Mouse (Mus musculus): ENCODE results near the gene Adipor2. TPM values are rescaled to one million over a fixed set of nuclear protein-coding genes. Genes with fewer than 3 reads are reported as not detected.

Adipor2 gene
- polyA plus RNA-seq, 1 experiment from 2014 or later: 29.0 TPM

DNA sequence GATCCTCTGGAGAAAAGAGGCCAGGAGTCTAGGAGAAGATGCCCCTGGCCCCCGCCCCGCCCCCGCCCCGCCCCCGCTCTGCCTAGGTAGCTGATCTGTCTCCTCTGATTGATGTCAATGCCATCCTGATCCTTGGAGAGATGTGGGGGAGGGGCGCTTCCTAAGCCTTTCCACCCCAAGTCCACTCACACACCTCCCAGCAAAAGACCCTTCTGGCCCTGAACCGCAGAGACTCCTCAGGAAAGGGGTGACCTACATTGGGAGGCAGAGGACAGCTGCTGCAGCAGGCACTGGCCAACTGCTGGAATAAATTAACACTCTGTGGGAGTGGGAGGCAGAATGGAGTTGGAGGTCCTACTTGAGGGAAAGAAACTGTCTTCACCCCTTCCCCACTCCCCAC, 91.0 kb downstream of the Adipor2 start:
- Histone ChIP-seq H3K4me2 (no peak overlapping the region), H3K9ac (no peak overlapping the region), H3K27ac (ENCODE audit: low read depth) (no peak overlapping the region), H3K36me3 (ENCODE audit: insufficient read depth) (no peaks in the 10 kb centered on the region), H3K27me3 (ENCODE audit: insufficient read depth, low read length) (peaks cover 34% of the 10 kb centered on the region), H3K4me3 (ENCODE audit: low read depth, low read length) (no peak overlapping the region), H3K9me3 (ENCODE audit: low read depth, low read length) (no peaks in the 10 kb centered on the region), H3K4me1 (ENCODE audit: insufficient read depth) (no peaks in the 10 kb centered on the region)
- no peak for ATAC-seq (ENCODE audit: insufficient read depth)
- 24% methylated on average over 7 of the region's 7 CpGs for WGBS
- no peak for TF ChIP-seq CTCF (IDR thresholded peaks at IDR 0.05; ENCODE audit: low read depth)
- no peak for DNase-seq

DNA sequence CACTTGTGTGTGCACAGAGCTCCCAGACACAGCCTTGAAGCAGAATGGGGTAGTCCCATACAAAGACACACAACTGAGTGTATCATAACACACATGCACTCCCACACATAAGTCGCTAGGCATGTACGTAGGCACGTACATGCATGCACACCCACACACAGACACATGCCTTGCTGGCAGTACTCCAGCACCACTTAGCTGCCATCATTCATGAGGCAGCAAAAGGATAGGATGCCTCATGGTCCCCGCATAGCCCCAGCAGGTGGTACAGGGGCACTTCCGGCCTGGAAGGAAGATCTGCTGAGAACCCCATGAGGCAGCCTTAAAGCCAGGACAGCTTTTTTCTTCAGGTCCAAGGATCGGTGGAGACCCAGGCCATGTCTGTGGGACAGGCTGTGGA, 91.5 kb downstream of the Adipor2 start:
- ATAC-seq (ENCODE audit: insufficient read depth): no peak
- no peak for TF ChIP-seq CTCF (IDR thresholded peaks at IDR 0.05; ENCODE audit: low read depth)

DNA sequence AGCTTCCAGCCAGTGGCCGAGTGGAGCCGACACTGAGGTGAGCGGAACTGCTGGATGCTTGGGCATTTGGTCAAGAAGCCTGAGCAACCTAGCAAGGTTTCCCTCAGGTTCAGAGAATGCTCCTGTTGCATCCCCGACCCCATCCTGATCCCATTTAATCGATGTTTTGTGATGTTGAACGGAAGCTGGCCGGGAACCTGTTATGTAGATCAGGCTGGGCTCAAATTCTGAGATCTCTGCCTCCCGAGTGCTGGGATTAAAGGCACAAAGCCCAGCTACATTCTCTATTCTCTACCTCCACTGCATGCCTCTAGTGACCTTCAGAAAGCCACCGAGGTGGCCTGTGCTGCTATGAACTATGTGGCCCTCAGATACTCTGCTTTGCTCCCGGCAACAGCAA, 92.7 kb downstream of the Adipor2 start:
- no peak for DNase-seq
- no peak overlapping the region for H3K4me3 ChIP-seq (ENCODE audit: low read depth, low read length)
- H3K9ac ChIP-seq: no peak overlapping the region
- no peak overlapping the region for H3K4me2 ChIP-seq
- TF ChIP-seq CTCF (IDR thresholded peaks at IDR 0.05; ENCODE audit: low read depth): no peak
- 62% methylated on average over 10 of the region's 10 CpGs for WGBS
- H3K9me3 ChIP-seq (ENCODE audit: low read depth, low read length): no peaks in the 10 kb centered on the region
- H3K27me3 ChIP-seq (ENCODE audit: insufficient read depth, low read length): peaks cover 17% of the 10 kb centered on the region
- no peaks in the 10 kb centered on the region for H3K36me3 ChIP-seq (ENCODE audit: insufficient read depth)
- no peak for ATAC-seq (ENCODE audit: insufficient read depth)
- H3K27ac ChIP-seq (ENCODE audit: low read depth): no peak overlapping the region
- no peaks in the 10 kb centered on the region for H3K4me1 ChIP-seq (ENCODE audit: insufficient read depth)

More for the DNA sequence above, 91.5 kb downstream of the Adipor2 start:
- 70% methylated on average over 6 of the region's 6 CpGs for WGBS
- H3K27me3 ChIP-seq (ENCODE audit: insufficient read depth, low read length): peaks cover 29% of the 10 kb centered on the region
- H3K27ac ChIP-seq (ENCODE audit: low read depth): no peak overlapping the region
- no peaks in the 10 kb centered on the region for H3K36me3 ChIP-seq (ENCODE audit: insufficient read depth)
- no peak overlapping the region for H3K4me2 ChIP-seq
- no peaks in the 10 kb centered on the region for H3K4me1 ChIP-seq (ENCODE audit: insufficient read depth)
- no peak overlapping the region for H3K9ac ChIP-seq
- H3K9me3 ChIP-seq (ENCODE audit: low read depth, low read length): no peaks in the 10 kb centered on the region
- DNase-seq: no peak
- no peak overlapping the region for H3K4me3 ChIP-seq (ENCODE audit: low read depth, low read length)

DNA sequence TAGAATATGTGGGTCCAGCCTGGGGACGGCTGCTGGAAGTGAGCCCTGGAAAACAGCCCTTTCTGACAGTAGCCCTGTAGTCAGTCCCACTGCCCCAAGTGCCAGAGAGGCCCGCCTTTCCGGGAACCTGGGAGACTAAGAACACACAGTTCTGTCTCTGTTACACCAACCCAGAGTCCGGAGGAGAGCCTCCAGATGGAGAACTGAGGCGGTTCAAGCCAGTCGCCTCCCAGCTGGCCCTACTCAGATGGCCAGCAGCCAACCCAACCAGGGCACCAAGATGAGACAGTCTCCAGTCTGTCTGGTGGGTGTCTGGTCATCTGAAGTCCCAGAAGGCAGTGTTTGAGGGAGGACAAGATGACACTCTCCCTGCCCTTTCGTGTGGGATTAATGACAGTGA, 95.8 kb downstream of the Adipor2 start:
- H3K4me2 ChIP-seq: no peak overlapping the region
- H3K27me3 ChIP-seq (ENCODE audit: insufficient read depth, low read length): no peaks in the 10 kb centered on the region
- ATAC-seq (ENCODE audit: insufficient read depth) (no peak), DNase-seq (no peak)
- no peak overlapping the region for H3K27ac ChIP-seq (ENCODE audit: low read depth)
- H3K36me3 ChIP-seq (ENCODE audit: insufficient read depth): no peaks in the 10 kb centered on the region
- H3K4me3 ChIP-seq (ENCODE audit: low read depth, low read length): no peak overlapping the region
- no peak for TF ChIP-seq CTCF (IDR thresholded peaks at IDR 0.05; ENCODE audit: low read depth)
- H3K9ac ChIP-seq: no peak overlapping the region
- 67% methylated on average over 7 of the region's 7 CpGs for WGBS
- H3K4me1 ChIP-seq (ENCODE audit: insufficient read depth): no peaks in the 10 kb centered on the region
- H3K9me3 ChIP-seq (ENCODE audit: low read depth, low read length): no peaks in the 10 kb centered on the region

DNA sequence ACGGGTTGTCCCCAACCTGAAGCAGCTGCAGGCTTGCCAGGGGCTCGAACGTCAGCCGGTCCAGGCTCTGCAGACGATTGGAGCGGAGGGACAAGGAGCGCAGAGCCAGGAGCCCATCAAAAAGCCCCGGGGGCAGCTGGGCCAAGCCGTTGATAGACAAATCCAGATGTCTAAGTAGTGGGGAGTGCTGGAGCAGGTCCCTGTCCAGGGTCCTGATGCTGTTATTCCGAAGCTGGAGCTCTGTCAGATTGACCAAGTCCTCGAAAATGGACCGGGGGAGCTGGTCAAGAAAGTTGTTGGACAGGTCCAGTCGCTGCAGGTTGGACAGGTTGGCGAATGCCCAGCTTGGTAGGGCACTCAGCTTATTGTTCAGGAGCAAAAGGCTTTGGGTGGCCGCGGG, 97.0 kb downstream of the Adipor2 start:
- ATAC-seq (ENCODE audit: insufficient read depth): no peak
- peak; percentile 87 for DNase-seq
- no peak for TF ChIP-seq CTCF (IDR thresholded peaks at IDR 0.05; ENCODE audit: low read depth)
- Histone ChIP-seq H3K36me3 (ENCODE audit: insufficient read depth) (no peaks in the 10 kb centered on the region), H3K4me2 (no peak overlapping the region), H3K9me3 (ENCODE audit: low read depth, low read length) (no peaks in the 10 kb centered on the region), H3K4me3 (ENCODE audit: low read depth, low read length) (no peak overlapping the region), H3K4me1 (ENCODE audit: insufficient read depth) (no peaks in the 10 kb centered on the region), H3K27ac (ENCODE audit: low read depth) (no peak overlapping the region), H3K27me3 (ENCODE audit: insufficient read depth, low read length) (no peaks in the 10 kb centered on the region), H3K9ac (no peak overlapping the region)
- 24% methylated on average over 16 of the region's 16 CpGs for WGBS

DNA sequence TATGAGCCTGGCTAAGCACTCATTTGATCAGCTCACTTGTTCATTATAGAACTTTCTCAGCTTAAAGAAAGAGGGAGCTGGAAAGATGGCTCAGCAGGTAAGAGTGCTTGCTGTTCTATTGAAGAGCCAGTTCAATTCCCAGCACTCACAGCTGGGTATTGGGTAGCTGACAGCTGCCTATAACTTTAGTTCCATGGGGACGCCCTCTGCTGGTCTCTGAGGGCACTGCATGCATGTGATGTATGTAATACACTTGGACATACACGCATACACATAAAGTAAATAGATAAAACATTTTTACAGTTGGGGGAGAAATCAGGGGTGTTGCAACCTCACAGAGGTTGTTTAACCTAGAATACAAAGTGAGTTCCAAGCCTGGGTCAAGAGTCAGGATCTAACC, 98.1 kb downstream of the Adipor2 start:
- H3K27ac ChIP-seq (ENCODE audit: low read depth): no peak overlapping the region
- WGBS: 70% methylated on average over 2 of the region's 2 CpGs
- no peaks in the 10 kb centered on the region for H3K27me3 ChIP-seq (ENCODE audit: insufficient read depth, low read length)
- H3K4me3 ChIP-seq (ENCODE audit: low read depth, low read length): no peak overlapping the region
- no peaks in the 10 kb centered on the region for H3K36me3 ChIP-seq (ENCODE audit: insufficient read depth)
- no peak overlapping the region for H3K4me2 ChIP-seq
- H3K9me3 ChIP-seq (ENCODE audit: low read depth, low read length): no peaks in the 10 kb centered on the region
- H3K9ac ChIP-seq: no peak overlapping the region
- no peak; the same call in 1 of the 2 replicates for TF ChIP-seq CTCF (IDR thresholded peaks at IDR 0.05; ENCODE audit: low read depth)
- ATAC-seq (ENCODE audit: insufficient read depth) (no peak), DNase-seq (no peak)
- H3K4me1 ChIP-seq (ENCODE audit: insufficient read depth): no peaks in the 10 kb centered on the region

DNA sequence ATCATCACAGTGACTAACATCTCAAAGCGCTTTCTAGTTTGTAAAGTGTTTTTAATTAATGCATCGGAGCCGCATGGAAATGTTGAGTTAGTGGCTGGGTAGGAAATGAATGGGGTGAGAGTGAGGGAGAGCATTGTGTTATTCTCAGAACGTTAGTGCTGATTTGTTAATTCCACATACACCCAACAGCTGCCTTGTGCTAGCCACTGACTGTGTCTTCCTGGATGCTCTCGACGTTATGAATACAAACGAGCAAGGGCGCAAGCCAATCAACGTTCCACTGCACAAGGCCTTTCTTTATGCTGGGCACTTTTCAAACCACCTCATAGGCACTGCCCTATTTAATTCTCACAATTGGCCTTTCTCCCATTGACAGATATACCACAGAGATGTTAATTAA, 98.8 kb downstream of the Adipor2 start:
- TF ChIP-seq CTCF (IDR thresholded peaks at IDR 0.05; ENCODE audit: low read depth): no peak
- 82% methylated on average over 9 of the region's 9 CpGs for WGBS
- no peaks in the 10 kb centered on the region for H3K9me3 ChIP-seq (ENCODE audit: low read depth, low read length)
- H3K9ac ChIP-seq: no peak overlapping the region
- DNase-seq (no peak), ATAC-seq (ENCODE audit: insufficient read depth) (no peak)
- no peak overlapping the region for H3K27ac ChIP-seq (ENCODE audit: low read depth)
- no peaks in the 10 kb centered on the region for H3K4me1 ChIP-seq (ENCODE audit: insufficient read depth)
- no peak overlapping the region for H3K4me3 ChIP-seq (ENCODE audit: low read depth, low read length)
- H3K4me2 ChIP-seq: no peak overlapping the region
- no peaks in the 10 kb centered on the region for H3K27me3 ChIP-seq (ENCODE audit: insufficient read depth, low read length)
- no peaks in the 10 kb centered on the region for H3K36me3 ChIP-seq (ENCODE audit: insufficient read depth)
